Mouse (Mus musculus) frontal cortex, postnatal 10 days (tissue): ENCODE results near the gene Gps1.
"Not testable (repeated sequence)": the region's sequence is repeated elsewhere in the genome, so short reads cannot be mapped to it uniquely, and the experiment has no call there.

Experiments used
- DNase-seq, 2 experiments: peaks; one replicate each; pipeline ENCODE4 v3.0.0; 2022; ENCODE audit warnings: low spot score in 2 of 2, mixed read lengths in 1 of 2

Gps1 gene

DNA sequence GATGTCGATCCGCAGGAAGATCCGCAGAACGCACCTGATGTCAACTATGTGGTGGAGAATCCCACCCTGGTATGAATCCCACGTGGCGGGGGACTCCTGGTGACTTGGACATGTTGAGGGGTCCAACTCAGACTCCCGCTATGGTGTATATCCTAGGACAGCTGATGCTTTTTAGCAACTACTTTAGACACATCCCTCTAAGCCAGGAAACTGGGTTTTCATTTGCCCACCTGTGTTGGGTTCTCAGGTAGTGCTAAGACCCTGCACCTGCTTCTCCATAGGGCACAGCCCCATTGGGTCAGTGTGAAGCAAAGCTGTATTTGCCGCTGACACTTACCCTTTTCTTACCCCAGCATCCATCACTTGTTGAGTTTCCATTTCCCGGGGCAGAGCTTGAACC is 1.1 kb downstream of the Gps1 start:
- no peak for DNase-seq

DNA sequence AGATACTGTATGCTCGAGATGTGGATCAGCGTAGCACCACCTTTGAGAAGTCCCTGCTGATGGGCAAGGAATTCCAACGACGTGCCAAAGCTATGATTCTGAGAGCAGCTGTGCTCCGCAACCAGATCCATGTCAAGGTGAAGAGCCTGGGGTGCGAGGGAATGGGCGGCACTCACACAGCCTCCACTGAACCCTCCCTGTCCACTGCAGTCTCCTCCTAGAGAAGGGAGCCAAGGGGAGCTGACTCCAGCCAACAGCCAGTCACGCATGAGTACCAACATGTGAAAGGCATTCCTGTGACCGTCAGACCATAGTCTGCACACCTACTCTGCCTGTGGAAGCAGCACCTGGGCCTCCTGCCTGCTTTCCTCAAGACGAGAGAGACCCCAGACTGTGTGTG is 4.4 kb downstream of the Gps1 start:
- not testable (repeated sequence) for DNase-seq

DNA sequence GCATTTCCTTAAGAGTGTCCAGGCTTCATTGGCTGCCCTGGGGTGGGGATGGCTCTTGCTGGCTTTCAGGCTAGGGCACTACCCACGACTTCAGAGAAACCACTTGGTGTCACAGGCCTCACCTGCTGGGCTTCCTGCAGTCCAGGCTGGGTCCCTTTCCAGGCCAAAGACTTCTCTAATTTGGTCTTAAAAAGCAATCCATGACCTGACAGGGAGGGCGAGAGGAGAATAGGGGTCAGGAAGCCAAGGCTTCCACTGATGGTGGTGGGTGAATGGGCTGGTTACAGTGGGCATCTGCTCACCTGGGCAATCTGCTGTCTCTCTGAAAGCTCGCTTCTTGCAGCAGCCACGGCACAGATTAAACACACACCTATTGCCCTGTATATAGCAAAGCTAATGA is 5.3 kb downstream of the Gps1 start:
- DNase-seq: no peak

DNA sequence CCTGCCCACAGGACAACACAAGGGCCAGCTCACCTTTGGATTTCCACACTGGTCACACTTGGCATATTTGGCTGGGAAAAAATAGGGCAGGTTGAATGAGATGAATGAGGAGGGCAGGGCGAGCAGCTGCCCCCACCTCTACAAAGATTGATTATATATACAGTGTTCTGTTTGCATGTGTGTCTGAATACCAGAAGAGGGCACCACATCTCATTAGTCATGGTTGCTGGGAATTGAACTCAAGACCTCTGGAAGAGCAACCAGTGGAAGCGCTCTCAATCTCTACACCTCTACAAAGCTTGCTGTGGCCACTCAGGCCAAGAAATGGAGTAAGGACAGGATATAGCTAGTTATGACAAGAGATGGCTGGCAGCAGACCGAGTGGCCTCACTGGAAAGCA is 5.7 kb downstream of the Gps1 start:
- DNase-seq: no peak

DNA sequence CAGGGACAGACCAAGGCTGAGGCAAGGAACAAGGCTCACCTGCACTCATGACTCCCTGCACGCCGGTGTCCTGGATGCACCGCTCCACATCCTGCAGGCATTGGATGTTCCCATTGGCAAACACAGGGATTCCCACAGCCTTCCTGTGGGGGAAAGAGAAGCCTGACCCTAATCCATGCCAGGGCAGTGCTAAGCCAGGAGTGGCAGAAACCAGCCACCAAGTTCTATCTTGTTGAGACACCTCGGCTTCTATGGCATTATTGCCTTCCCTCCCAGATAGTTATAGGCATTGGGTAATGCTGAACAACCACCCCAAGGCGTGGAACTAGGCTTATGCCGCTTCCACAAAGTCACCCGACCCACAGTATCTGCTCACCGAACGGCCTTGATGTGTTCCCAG is 8.6 kb downstream of the Gps1 start:
- no peak for DNase-seq

DNA sequence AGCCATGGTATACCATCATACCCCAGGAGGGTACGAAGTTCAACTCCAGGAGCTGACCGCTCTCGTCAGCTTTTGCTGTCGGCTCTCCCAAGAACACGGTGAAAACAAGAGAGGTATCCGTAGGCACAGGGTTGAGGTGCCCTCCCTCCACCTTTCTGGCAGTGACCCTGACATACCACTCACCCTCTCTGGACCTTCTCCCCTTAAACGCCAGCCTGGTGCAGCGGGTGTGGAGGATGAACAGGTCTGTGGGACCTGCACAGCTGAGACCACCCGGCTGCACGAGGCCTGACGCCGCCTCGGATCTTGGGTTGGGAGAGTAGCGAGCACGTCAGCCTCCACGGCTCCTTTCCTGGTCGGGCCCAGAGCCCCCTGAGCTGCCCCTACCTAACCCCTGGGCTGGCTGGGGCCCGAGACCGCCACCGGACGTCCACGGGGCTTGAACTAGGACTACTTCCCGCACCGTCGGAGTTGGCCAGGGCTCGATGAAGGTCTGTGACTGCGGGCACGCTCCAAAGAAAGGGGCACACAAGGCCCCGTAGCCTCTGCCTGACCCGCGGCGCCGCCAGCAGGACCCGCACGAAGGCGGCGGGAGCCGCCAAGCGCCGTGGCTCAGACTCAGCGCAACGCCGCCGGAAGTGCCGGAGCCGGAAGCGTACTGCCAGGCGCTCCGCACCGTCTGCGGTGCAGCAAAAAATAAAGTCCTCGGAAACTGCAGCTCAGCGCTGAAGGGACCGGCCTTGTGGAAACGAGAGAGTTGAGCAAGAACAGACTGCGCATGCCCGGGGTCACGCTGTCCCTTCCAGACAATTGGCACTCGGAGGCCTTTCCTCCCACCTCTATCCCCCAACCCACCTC is 11.9 kb downstream of the Gps1 start, which contains the start of gene Dus1l:
Gene Dus1l (minus strand): TSS at position 648 of the 858 bp plus-strand sequence.
- DNase-seq: peak; percentile 92 to 96

DNA sequence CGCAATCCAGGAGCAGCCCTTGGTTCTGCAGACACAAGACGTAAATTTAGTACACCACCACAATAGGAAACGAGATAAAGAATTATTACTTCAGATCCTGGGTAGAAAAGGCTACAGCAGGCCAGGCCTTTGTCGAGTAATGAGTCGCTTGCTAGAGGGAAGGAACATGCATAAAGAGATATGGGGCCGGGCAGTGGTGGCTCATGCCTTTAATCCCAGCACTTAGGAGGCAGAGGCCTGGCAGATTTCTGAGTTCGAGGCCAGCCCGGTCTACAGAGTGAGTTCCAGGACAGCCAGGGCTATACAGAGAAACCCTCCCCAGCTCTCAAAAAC is 12.5 kb downstream of the Gps1 start:
- no peak for DNase-seq

DNA sequence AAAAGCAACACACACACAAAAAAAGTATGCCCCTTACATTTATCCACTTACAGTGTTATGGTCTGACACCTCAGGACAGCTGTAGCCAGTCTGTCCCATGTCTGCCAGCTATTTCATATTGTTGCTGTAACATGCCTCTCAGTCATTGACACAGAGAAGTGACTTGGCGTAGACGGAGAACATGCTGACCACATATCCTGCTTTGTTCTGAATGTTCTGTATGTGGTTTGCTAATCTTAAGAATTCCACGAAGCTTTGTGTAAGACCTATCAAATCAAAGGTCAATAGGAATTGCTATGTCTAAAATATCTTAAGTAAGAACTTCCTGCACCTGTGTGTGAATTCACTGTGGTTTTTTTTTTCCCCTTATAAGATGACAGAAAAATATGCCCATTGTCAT is 14.2 kb downstream of the Gps1 start:
- DNase-seq: no peak

DNA sequence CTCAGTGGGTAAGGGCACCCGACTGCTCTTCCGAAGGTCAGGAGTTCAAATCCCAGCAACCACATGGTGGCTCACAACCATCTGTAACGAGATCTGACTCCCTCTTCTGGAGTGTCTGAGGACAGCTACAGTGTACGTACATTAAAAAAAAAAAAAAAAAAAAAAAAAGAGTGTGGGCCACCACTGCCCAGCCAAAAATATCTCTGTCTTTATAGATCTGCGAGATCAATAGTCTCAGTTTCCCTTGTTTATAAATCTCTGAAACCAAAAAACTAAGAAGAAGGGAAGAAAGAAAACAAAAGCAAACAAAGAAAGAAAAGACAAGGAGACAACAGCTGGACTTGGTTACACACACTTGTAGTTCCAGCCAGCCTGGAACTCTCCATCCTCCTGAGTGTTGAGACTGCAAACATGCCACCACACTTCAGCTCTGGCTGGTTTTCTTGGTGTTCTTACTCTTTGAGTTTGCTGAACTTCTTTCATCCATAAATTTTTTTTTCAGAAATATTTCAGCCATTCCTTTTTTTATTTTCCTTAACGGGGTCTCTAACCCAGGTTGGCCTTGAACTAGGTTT is 15.3 kb downstream of the Gps1 start:
- DNase-seq: no peak

DNA sequence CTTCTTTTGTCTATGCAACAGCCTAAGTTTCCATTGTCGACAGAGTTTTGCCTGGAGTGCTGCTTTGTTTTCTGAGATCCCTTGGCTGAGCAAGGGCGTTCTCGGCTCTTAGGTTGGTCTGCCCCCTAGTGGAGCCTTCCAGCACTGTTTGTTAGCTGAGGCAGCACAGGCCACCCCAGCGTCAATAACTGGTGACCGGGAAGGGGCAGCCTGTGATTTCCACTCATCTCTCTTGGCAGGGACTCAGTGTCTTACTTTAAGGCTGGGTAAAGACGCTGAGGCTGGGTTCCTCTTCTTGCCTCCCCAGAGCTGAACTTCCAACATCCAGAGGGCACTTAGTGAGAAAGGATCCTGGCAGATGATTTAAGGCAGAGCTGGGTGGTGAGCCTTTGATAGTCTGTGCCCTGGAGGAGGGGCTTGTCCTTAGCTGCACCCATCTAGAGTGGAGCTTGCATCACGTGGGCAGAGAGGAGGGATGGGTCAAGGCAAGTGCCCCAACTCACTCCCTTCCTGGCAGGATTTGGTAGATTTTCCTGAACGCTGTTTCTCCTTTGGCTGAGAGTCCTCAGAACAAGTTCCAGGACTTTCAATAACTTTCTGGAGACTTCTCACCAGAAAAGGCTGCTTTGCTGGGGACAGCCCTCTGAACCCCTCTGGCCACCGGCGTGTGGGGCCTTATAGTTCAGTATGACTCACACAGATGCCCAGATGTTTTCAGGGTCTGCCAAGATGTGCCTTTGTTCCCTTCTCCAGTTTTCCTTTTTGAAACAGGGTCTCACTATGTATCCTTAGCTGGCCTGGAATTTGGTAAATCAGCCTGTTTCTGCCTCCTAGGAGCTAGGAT is 16.2 kb downstream of the Gps1 start:
- DNase-seq: peak; percentile 65 to 79

DNA sequence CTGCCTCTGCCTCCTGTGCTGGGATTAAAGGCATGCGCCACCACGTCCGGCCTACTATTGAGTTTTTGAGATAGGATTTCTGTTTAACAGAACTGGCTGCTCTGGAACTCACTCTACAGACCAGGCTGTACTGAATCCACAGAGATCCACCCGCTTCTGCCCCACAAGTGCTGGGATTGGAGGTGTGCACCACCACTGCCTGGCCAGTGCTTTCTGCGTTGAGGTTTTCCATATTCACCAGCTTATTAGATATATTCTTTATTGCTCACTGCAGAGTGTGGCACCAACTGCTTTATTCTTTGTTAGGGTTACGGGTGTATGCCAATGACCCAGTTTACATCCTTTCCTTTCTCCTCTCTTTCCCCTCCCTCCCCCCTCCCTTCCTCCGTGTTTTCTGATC is 20.2 kb downstream of the Gps1 start:
- no peak for DNase-seq

DNA sequence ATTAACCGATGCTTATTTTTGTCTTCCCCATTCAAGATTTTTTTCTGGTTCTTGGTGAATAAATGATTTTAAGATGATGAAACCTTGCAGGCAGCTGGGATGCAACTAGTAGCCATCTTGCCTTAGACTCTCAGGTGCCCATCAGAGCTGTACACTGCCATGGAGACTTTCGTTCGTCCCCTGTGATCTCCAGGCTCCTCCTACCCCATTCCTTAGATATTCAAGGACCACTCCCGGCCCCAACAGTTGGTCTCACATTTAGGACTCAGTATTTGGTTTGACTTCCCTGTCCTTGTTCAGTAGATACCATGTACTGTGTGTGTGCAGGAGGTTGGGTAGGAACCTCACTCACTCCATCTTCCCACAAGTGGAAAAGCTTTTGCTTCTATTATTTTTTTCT is 20.7 kb downstream of the Gps1 start:
- no peak for DNase-seq

DNA sequence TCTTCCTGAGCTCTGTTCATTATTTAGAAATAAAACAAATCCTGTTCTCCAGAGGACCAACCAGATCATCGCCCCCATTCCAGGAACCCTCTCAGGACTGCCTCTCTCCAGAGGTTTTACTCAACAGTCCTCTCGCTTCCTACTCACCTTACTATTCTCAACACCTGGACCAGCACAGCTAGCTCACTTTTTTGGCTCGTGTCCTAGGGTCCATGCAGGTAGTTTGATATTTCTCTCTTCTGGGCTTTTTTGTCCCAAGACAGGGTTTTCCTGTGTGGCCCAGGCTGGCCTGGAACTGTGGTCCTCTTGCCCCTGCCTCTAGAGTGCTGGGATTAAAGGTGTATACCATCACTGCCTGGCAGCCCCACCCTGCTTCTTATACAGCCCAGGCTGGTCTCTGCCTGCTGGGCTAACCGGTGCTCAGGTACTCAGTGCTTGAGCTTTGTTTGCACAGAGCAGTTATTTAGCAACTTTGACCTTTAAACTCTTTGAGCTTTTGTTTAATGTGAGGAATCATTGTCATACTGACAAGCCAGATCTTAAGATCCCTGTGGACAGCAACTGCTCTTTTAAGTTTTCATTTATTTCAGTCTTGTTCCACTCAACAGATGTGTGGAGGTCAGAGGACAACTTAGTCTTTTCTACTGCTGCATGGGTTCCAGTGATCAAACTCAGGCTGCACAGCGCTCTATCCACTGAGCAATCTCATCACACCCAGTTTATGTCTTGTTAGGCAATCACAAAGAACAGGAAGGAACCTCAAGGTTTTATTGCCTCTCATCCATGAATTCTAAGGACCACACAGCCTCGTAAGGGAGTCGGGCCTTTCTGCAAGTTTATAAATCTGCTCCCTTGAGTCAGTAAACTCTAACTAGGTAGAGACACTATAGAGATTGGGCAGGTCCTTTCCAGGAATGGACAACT is 21.6 kb downstream of the Gps1 start:
- DNase-seq: no peak

DNA sequence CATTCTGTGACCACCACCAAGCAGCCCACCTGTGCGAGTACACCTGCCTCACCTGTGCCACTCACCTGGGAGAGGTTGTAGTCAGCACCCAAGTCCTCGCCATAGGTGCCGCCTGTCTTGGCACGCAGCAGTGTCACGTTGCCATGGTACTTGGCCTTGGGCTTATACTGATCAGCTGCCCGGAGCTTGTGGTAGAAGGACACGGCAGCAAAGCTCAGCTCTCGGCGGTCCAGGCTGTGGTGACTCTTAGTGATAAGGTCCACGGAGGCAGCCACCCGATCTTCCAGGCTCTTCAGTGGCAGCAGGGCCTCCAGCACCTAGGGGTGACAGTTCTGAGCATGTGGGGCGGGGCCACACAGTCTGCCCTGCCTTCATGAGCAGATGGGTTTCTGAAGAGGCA is 23.9 kb downstream of the Gps1 start:
- DNase-seq: no peak

DNA sequence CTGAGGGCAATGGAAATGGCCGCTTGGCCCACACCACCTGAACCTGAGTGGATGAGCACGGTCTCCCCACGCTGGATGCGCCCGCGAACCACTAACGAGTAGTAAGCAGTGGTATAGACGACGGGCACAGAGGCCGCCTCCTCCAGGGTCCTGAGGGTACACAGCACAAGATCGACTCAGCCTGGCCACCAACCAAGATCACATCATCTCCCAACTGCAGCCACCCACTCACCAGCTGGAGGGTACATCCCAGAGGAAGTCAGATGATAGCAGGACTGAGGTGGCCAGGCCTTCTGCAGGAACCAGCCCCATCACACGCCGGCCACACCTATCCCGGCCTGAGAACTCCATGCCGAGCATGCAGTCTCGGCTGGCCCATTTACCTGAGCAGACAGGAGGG is 28.0 kb downstream of the Gps1 start:
- DNase-seq: no peak

DNA sequence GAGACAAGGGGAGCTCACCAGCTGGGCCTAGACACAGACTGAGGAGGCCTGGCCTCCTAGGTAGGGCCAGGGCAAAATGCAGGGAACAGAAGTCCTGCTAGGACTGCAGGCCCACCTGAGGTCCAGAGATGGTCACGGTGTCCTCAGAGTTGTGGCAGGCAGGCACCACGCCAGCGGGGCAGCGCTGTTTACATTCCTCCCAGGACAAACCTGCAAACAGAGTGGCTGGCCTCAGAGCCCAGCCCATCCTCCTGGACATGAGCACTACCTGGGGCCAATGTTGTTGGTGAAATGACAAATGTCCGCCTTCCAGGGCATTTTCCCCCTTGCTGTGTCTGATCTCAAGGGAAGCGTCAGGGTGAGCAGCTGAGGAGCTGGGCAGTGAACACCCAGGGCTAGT is 33.3 kb downstream of the Gps1 start:
- no peak for DNase-seq

DNA sequence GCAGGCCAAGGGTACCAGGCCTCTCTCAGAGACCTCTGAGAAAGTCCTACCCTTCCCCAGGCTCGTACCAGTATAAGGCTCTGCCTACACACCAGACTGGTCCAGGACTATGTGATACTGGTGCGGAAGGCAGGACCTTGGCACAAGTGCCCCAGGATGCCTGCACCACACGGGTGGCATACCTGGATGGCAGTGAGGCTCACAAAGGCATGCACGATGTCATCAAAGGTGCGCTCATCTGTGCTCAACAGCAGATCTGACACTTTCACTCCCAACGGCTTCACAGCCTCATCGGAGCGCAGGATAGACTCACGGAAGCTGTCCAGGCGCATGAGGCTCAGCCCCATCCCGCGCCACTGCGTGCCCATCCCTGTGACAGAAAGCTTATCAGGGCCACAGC is 34.2 kb downstream of the Gps1 start:
- no peak for DNase-seq

DNA sequence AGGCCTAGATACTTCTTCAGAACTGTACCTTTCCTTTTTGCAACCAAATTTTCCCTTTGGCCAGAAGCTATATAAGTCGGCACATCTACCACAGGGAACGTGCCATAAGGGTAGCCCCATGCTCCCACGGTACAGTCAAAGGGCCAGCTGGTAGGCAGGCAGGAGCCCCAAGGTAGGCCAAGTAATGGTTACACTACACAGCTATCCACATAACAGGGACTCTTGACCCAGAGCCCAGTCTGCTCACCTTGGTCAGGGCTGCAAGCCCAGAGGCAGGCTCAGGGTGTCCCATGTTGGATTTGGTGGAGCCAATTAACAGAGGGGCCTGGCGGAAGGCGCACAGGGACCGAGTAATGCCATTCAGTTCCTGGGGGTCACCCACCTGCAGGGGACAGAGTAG is 35.5 kb downstream of the Gps1 start:
- DNase-seq: no peak

DNA sequence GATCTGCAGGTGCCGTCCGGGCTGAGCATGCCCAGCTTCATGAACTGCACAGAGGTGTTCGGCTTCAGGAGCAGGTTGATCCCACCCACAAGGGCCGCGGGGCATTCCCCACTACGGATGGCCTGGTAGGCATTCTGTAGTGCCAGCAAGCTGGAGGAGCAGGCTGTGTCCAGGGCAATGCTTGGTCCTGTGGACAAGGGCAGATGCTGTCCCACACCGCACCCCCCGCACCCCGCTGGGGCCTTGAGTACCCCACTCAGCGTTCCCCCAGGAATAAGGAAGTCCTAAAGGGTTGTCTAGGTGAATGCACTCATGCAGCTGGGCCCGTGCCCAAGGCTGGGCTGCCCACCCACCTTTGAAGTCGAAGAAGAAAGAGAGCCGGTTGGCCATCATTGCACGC is 36.5 kb downstream of the Gps1 start:
- DNase-seq: no peak

DNA sequence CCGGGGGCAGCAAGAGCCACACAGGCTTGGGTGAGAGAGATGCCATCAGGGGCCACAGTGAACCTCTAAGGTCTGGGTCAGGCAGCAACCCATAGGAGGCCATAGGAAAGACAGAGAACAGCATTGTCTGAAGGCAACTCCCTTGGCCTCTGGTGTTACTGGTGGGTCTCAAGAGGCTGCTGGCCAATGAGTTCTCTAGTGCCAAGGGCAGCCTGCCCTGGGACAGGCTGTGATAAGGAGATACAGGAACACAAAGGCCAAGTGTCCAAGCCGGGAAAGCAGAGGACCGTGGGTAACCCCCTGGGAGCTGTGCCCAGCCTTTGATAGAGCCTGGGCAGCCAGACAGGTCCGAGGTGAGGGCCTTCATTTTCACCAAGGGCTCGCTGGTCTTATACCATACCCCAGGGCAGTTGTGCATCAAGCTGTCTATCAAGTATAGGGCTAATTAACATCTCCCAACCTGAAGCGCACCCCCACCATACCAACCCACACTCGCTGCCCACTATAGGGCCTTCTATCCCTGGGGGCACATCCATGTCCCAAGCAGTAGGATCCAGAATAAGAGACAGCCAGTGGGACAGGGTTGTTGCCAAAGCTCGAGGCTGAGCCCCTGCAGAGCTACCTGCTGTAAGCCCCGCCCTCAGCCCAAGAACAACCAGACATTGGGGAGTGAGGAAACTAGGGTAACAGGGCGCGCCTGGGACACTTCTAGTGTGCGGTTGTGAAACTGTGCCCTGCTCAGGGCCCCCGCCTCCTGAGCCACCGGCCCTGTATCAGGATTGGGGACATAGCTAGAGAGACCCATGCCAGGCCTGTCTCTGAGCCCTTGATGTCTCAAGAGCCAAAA is 37.2 kb downstream of the Gps1 start:
- no peak for DNase-seq

DNA sequence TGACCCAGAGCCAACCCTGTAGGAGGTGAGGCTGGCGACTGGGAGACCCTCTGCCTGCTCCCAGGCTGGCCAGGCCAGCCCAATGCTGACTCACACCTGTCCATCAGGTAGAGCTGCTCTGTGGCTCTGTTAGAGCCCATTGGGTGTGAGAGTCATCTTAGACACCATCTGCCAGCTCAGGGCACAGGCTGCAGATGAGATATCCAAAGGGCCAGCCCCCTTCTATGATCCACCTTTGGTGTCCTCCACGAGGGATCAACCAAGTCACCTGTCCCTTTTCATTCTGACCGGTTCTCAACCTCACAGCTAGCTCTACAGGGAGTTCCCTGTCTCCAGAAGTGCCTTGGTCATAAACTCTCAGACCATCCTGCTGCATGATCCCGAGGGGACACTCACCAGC is 38.2 kb downstream of the Gps1 start:
- no peak for DNase-seq
